Comparison of ENCODE assay signal across 8 mouse cellular contexts in the genomic region with DNA sequence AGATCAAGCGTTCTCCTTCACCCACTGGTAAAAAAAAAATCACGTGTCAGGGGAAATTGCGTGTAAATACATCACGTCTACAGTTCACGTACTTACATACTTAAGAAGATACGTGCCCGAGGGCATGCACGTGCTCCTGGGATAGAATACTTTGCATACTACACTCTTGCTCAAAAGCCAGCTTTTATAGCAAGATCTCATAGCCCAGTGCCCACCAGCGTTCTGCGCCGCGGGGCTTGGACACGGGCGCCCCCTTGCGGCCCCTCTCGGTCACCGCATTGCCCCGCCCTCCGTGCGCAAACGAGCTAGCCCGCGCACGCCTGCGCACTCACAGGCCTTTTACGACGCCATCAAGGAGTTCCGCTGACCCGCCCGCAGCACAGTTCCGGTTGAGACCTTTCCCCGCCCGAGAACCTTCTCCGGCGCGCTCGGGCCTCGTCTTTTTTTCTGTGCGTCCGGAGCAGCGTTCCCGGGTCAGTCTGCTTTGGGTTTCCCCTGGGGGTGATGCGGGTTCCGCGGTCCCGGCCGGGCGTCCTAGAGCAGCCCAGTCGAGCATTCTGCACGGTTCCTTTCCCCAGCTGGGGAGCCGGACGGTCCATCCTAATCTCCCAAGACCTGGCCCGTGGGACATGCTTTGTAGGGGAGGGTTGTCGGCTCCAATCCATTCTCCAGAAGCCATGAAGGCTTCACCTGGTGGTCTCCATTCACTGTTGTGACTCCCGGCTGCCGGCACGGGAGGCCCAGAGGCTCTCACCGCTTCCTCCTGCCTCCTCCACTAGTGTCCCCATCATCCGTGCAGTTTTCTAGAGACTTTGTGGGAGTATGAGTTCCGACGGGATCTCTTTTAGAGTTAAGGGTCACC. TPM values are rescaled to one million over a fixed set of nuclear protein-coding genes. Genes with fewer than 3 reads are reported as not detected.
DNase-seq lines count a peak whose midpoint lies in the region; ATAC-seq lines count a peak whose summit lies in the region.

A gene (plus strand): TSS at position 169 of the 862 bp plus-strand sequence.

- peak within 1 kb of the TSS; percentile 76 for H3K4me2 ChIP-seq in lung, embryonic 16.5 days (ENCODE audit: low read depth, low read length)

- peak within 1 kb of the TSS; percentile 62 for H3K4me3 ChIP-seq in lung, embryonic 16.5 days (ENCODE audit: low read length)

- under 1% methylated on average over 61 of the region's 61 CpGs for WGBS in lung, embryonic 16.5 days

- H3K27me3 ChIP-seq in lung, embryonic 16.5 days (ENCODE audit: control insufficient read depth, insufficient read depth, low read depth, low read length): no peaks in the 10 kb centered on the region

- H3K4me1 ChIP-seq in lung, embryonic 16.5 days (replicated peaks; ENCODE audit: control insufficient read depth, insufficient read depth, low read length): peaks cover 14% of the 10 kb centered on the region

- ATAC-seq in hematopoietic stem cell, adult 5-6 weeks (replicated peaks in 1 of 2; ENCODE audit: insufficient read depth in 1 of 2, low FRiP score in 2 of 2, low TSS enrichment in 1 of 2, low read depth in 1 of 2, poor library complexity in 2 of 2, severe bottlenecking in 2 of 2): peak; percentile 63 to 74
- peak; percentile 90 for ATAC-seq in lung, embryonic 16.5 days (ENCODE audit: low read depth)

- DNase-seq in MEL-GATA-1-ER (ENCODE audit: extremely low read depth, low read depth): peak; percentile 80
- peak; percentile 96 for DNase-seq in cerebellum, adult 8-10 months
- peak; percentile 91 for DNase-seq in forelimb bud, embryonic 11.5 days (ENCODE audit: low read depth, low spot score)
- peak; percentile 93 for DNase-seq in layer of hippocampus, adult 9-10 months (ENCODE audit: low spot score)
- peak; percentile 90 for DNase-seq in ovary, postnatal 10 days (ENCODE audit: low spot score)
- DNase-seq in thymus, postnatal 10 days (ENCODE audit: low spot score in 2 of 2): peak; percentile 91 to 95

- H3K9ac ChIP-seq in lung, embryonic 16.5 days (ENCODE audit: low read length): peak within 1 kb of the TSS; percentile 98

- H3K36me3 ChIP-seq in lung, embryonic 16.5 days (ENCODE audit: control insufficient read depth, insufficient read depth, low read length): peaks cover 26% of the 10 kb centered on the region

- no peaks in the 10 kb centered on the region; the same call in 1 of the 2 replicates for H3K9me3 ChIP-seq in lung, embryonic 16.5 days (ENCODE audit: control insufficient read depth, low read length)

- peak within 1 kb of the TSS; percentile 95 for H3K27ac ChIP-seq in lung, embryonic 16.5 days (ENCODE audit: low read length)

RNA-seq across cellular contexts. Expression of the gene that starts here (rescaled TPM):
- 48.3 and 61.2 TPM in 2 replicates for total RNA-seq in hematopoietic stem cell, adult 5-6 weeks (2017)
- 36.4 and 38.2 TPM in 2 replicates for polyA plus RNA-seq in lung, embryonic 16.5 days (2015; fragmentation: Nextera tagmentation; extraction: Ambion mirVana)

Comparison
In these comparisons a context has a peak if more than half of its experiments do, and no peak if none do; other contexts are left out.
1. Peak in every context shown above with its lines: DNase-seq, ATAC-seq, H3K4me3 ChIP-seq and H3K27ac ChIP-seq.